Mouse (Mus musculus): ENCODE data around the gene Polr3gl. TPM values are rescaled to one million over a fixed set of nuclear protein-coding genes. Genes with fewer than 3 reads are reported as not detected.

Gene Polr3gl
- polyA plus RNA-seq, 2 experiments from 2014 or later, result 40.6 to 51.4 TPM

- ATAC-seq, result no peak
Measured at GRCm38 (mm10) chr3:96571336-96571735, 22.6 kb downstream of the Polr3gl start.

- ATAC-seq, result peak; percentile 53
Measured at GRCm38 (mm10) chr3:96570643-96571042, 23.3 kb downstream of the Polr3gl start.

GRCm38 (mm10) chr3:96569966-96570605, 23.9 kb downstream of the Polr3gl start:
- no peak for ATAC-seq

- no peak for ATAC-seq
Measured at GRCm38 (mm10) chr3:96569506-96569905, 24.5 kb downstream of the Polr3gl start.

- no peak for ATAC-seq
Measured at GRCm38 (mm10) chr3:96568605-96569004, 25.4 kb downstream of the Polr3gl start.

- peak; percentile 32 for ATAC-seq
Measured at GRCm38 (mm10) chr3:96566661-96567450, 27.1 kb downstream of the Polr3gl start.

GRCm38 (mm10) chr3:96565105-96565504, 28.9 kb downstream of the Polr3gl start:
- no peak for ATAC-seq

- ATAC-seq, result peak; percentile 75
Measured at GRCm38 (mm10) chr3:96564633-96565032, 29.3 kb downstream of the Polr3gl start.

GRCm38 (mm10) chr3:96563911-96564632, 29.9 kb downstream of the Polr3gl start:
- ATAC-seq, result no peak

GRCm38 (mm10) chr3:96563267-96563666, 30.7 kb downstream of the Polr3gl start:
- ATAC-seq, result peak; percentile 5

- ATAC-seq, result no peak
Measured at GRCm38 (mm10) chr3:96561946-96562681, 31.9 kb downstream of the Polr3gl start.

- no peak for ATAC-seq
Measured at GRCm38 (mm10) chr3:96560881-96561668, 32.9 kb downstream of the Polr3gl start.

- ATAC-seq, result no peak
Measured at GRCm38 (mm10) chr3:96559911-96560850, 33.8 kb downstream of the Polr3gl start.

- ATAC-seq, result no peak
Measured at GRCm38 (mm10) chr3:96559398-96559910, 34.5 kb downstream of the Polr3gl start.

- no peak for ATAC-seq
Measured at GRCm38 (mm10) chr3:96558668-96559196, 35.2 kb downstream of the Polr3gl start.

- ATAC-seq, result no peak
Measured at GRCm38 (mm10) chr3:96558159-96558558, 35.8 kb downstream of the Polr3gl start.

GRCm38 (mm10) chr3:96557694-96558093, 36.3 kb downstream of the Polr3gl start, which contains the start of gene Txnip:
TSS of gene Txnip (plus strand) at chr3:96557957.
- peak; percentile 79 for ATAC-seq

- peak; percentile 62 for ATAC-seq
Measured at GRCm38 (mm10) chr3:96556651-96557635, 37.0 kb downstream of the Polr3gl start.

All from CD4-positive, CD25-positive, alpha-beta regulatory T cell, adult 4 months (primary cell).